Mouse (Mus musculus) brain, adult 10 weeks (tissue): Measurements from ENCODE around the gene Mrc1. TPM values are rescaled to one million over a fixed set of nuclear protein-coding genes. Genes with fewer than 3 reads are reported as not detected.

Experiments used
- polyA plus RNA-seq: library from polyadenylated mRNA; stranded (reverse); fragments of 350-450 nt; fragmentation: Illumina TruSeq; extraction: RNeasy Lipid Tissue Mini Kit (QIAGEN cat#74804); gene quantifications from one replicate; pipeline ENCODE4 v1.2.3, GENCODE M21; 2015; ENCODE audit warnings: low read depth, low replicate concordance

Mrc1 gene
- 2.2 TPM for polyA plus RNA-seq

DNA sequence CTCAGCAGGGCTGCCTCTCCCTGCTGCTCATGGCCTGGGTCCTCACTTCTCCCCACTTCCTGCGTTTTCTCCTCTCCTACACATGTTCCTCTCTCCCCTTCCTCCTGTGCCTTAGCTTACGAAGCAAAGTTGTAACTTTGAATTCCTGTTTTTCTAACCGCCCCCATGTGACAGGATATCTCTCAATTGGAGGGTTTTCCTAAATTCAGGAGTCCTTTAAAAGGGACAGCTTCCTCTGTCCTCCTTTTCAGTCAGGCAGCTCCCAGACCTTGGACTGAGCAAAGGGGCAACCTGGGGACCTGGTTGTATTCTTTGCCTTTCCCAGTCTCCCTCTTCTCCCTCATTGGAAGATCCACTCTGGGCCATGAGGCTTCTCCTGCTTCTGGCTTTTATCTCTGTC, at the start of gene Mrc1:
Mrc1 (plus strand) TSS at position 244 of the 400 bp plus-strand sequence.

Other genes with a start within 250 kb of the Mrc1 start
- gene Hacd1, start 173.3 kb upstream of the Mrc1 start, polyA plus RNA-seq: 17.8 TPM
- gene Stam, start 155.3 kb upstream of the Mrc1 start, polyA plus RNA-seq: 79.9 TPM
- gene Tmem236, start 54.9 kb upstream of the Mrc1 start, polyA plus RNA-seq: not detected
- gene Slc39a12, start 158.9 kb downstream of the Mrc1 start, polyA plus RNA-seq: 69.7 TPM